Mouse (Mus musculus): ENCODE results near the gene Slc7a11. TPM values are rescaled to one million over a fixed set of nuclear protein-coding genes. Genes with fewer than 3 reads are reported as not detected.

The Slc7a11 gene
- polyA plus RNA-seq, 1 experiment from 2014 or later, result 2.8 TPM

- H3K9ac ChIP-seq (replicated peaks; ENCODE audit: low read depth, low read length), result no peak overlapping the region
- no peak overlapping the region for H3K27ac ChIP-seq (ENCODE audit: low read length)
- H3K9me3 ChIP-seq (ENCODE audit: control insufficient read depth, low read length), result no peaks in the 10 kb centered on the region
- 98% methylated on average over 1 of the region's 1 CpGs for WGBS
- ATAC-seq, result no peak
- no peak overlapping the region for H3K4me2 ChIP-seq (ENCODE audit: low read length)
- no peaks in the 10 kb centered on the region for H3K27me3 ChIP-seq (replicated peaks; ENCODE audit: control insufficient read depth, insufficient read depth, low read length)
- 0 out of 2 replicates have a peak, but pooled peaks cover 2% of the 10 kb centered on the region for H3K4me1 ChIP-seq (replicated peaks; ENCODE audit: control insufficient read depth, insufficient read depth, low read length)
- H3K36me3 ChIP-seq (ENCODE audit: control insufficient read depth, insufficient read depth), result no peaks in the 10 kb centered on the region
- H3K4me3 ChIP-seq (replicated peaks; ENCODE audit: low read length), result no peak overlapping the region
Observed at GRCm38 (mm10) chr3:50344411-50344810, 99.0 kb downstream of the Slc7a11 start.

DNA sequence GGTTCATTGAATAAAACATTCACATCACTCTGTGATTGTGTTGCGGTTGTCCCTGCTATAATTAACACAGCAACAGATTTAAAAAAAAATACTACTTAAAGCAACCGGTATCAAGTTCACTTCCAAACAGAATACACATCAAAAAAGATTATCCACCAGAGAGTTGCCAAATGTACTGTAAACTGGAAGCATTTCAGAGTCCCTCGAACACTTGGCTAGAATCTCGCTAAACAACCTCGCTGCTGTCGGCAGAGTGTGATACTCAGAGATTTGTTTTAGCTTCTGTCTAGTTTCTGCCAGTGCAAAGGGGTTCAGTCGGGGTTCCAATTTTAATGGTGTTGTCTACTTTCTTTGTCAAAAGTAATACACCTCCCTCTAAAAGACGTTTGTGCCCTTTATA is 118.9 kb downstream of the Slc7a11 start:
- Histone ChIP-seq H3K9me3 (ENCODE audit: control insufficient read depth, low read length) (no peaks in the 10 kb centered on the region), H3K4me1 (replicated peaks; ENCODE audit: control insufficient read depth, insufficient read depth, low read length) (no peaks in the 10 kb centered on the region; the same call in 1 of the 2 replicates), H3K27me3 (replicated peaks; ENCODE audit: control insufficient read depth, insufficient read depth, low read length) (no peaks in the 10 kb centered on the region), H3K36me3 (ENCODE audit: control insufficient read depth, insufficient read depth) (no peaks in the 10 kb centered on the region), H3K9ac (replicated peaks; ENCODE audit: low read depth, low read length) (no peak overlapping the region), H3K27ac (ENCODE audit: low read length) (no peak overlapping the region), H3K4me3 (replicated peaks; ENCODE audit: low read length) (no peak overlapping the region), H3K4me2 (ENCODE audit: low read length) (no peak overlapping the region)
- no peak for ATAC-seq
- WGBS, result 43% methylated on average over 8 of the region's 8 CpGs

GRCm38 (mm10) chr3:50323881-50324280 is 119.5 kb downstream of the Slc7a11 start:
- ATAC-seq, result no peak
- Histone ChIP-seq H3K9ac (replicated peaks; ENCODE audit: low read depth, low read length) (no peak overlapping the region), H3K27me3 (replicated peaks; ENCODE audit: control insufficient read depth, insufficient read depth, low read length) (no peaks in the 10 kb centered on the region), H3K27ac (ENCODE audit: low read length) (no peak overlapping the region), H3K36me3 (ENCODE audit: control insufficient read depth, insufficient read depth) (no peaks in the 10 kb centered on the region), H3K9me3 (ENCODE audit: control insufficient read depth, low read length) (no peaks in the 10 kb centered on the region), H3K4me2 (ENCODE audit: low read length) (no peak overlapping the region), H3K4me3 (replicated peaks; ENCODE audit: low read length) (no peak overlapping the region), H3K4me1 (replicated peaks; ENCODE audit: control insufficient read depth, insufficient read depth, low read length) (no peaks in the 10 kb centered on the region; the same call in 1 of the 2 replicates)
- WGBS, result 86% methylated on average over 7 of the region's 7 CpGs

DNA sequence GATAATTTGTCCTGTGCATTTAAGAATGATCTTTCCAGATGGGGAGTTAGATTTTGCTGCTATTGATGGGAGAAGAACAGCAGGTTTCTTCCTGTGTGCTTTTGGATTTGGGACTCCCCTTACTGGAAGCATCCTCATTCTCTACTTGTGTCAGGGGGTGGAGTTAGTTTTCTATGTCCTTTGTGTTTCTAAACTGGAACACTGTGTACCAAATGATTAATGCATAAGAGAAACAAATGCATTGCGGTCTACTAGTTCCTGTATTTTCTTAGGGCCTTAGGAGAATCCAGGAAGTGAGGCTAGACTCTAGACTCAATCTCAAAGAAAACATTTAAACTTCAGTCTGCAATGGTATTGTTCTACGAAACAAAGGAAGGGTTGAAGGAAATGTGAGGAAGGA is 122.6 kb downstream of the Slc7a11 start:
- no peak for ATAC-seq
- 82% methylated on average over 2 of the region's 2 CpGs for WGBS
- H3K4me2 ChIP-seq (ENCODE audit: low read length), result no peak overlapping the region

DNA sequence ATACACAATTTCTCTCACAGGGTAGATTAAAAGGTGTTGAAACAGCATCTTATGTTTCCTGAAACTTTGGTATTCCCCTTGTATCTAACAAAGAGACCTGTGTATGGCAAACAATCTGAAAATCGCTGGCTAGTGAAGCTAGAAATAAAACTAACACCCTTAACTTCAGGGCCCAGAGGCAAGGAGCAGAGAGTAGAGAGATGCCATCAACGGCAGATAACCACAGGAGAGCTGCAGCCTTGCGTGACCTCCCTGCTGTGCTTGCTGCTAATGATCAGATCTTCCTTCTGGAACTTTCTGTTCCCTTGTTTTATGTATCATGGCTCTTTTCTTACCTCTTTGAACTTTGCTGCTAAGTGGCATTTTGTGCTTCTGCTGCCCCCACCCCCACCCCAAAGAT is 125.3 kb downstream of the Slc7a11 start:
- no peaks in the 10 kb centered on the region for H3K9me3 ChIP-seq (ENCODE audit: control insufficient read depth, low read length)
- H3K4me2 ChIP-seq (ENCODE audit: low read length), result no peak overlapping the region
- no peaks in the 10 kb centered on the region for H3K27me3 ChIP-seq (replicated peaks; ENCODE audit: control insufficient read depth, insufficient read depth, low read length)
- no peaks in the 10 kb centered on the region for H3K4me1 ChIP-seq (replicated peaks; ENCODE audit: control insufficient read depth, insufficient read depth, low read length)
- H3K9ac ChIP-seq (replicated peaks; ENCODE audit: low read depth, low read length), result no peak overlapping the region
- no peak overlapping the region for H3K4me3 ChIP-seq (replicated peaks; ENCODE audit: low read length)
- WGBS, result 65% methylated on average over 3 of the region's 3 CpGs
- no peak for ATAC-seq
- no peaks in the 10 kb centered on the region for H3K36me3 ChIP-seq (ENCODE audit: control insufficient read depth, insufficient read depth)
- H3K27ac ChIP-seq (ENCODE audit: low read length), result no peak overlapping the region

More for the DNA sequence above, 122.6 kb downstream of the Slc7a11 start:
- no peaks in the 10 kb centered on the region for H3K9me3 ChIP-seq (ENCODE audit: control insufficient read depth, low read length)
- H3K36me3 ChIP-seq (ENCODE audit: control insufficient read depth, insufficient read depth), result no peaks in the 10 kb centered on the region
- no peaks in the 10 kb centered on the region for H3K27me3 ChIP-seq (replicated peaks; ENCODE audit: control insufficient read depth, insufficient read depth, low read length)
- no peaks in the 10 kb centered on the region; the same call in 1 of the 2 replicates for H3K4me1 ChIP-seq (replicated peaks; ENCODE audit: control insufficient read depth, insufficient read depth, low read length)
- no peak overlapping the region for H3K4me3 ChIP-seq (replicated peaks; ENCODE audit: low read length)
- no peak overlapping the region for H3K9ac ChIP-seq (replicated peaks; ENCODE audit: low read depth, low read length)
- H3K27ac ChIP-seq (ENCODE audit: low read length), result no peak overlapping the region

DNA sequence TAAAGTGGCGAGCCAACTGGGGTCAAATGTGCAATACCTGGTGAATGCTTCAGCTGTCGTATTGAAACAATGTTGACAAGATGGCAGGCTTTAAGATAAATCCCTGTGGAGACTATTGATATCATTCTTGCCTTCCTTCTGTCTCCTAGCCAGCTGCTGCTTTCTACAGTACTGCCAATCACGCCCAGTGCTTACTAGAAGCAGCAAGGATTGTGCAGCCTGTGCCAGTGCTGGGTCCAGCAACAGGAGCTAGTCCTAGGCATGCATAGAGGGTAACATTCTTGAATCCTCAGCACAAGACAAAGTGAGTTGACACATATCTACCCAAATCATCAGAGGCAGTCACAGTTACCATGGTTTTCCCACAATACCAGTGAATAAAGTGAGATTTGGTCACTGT is 129.6 kb downstream of the Slc7a11 start:
- Histone ChIP-seq H3K9me3 (ENCODE audit: control insufficient read depth, low read length) (no peaks in the 10 kb centered on the region), H3K4me2 (ENCODE audit: low read length) (no peak overlapping the region), H3K4me3 (replicated peaks; ENCODE audit: low read length) (no peak overlapping the region), H3K9ac (replicated peaks; ENCODE audit: low read depth, low read length) (no peak overlapping the region), H3K4me1 (replicated peaks; ENCODE audit: control insufficient read depth, insufficient read depth, low read length) (no peaks in the 10 kb centered on the region), H3K27me3 (replicated peaks; ENCODE audit: control insufficient read depth, insufficient read depth, low read length) (no peaks in the 10 kb centered on the region), H3K36me3 (ENCODE audit: control insufficient read depth, insufficient read depth) (no peaks in the 10 kb centered on the region), H3K27ac (ENCODE audit: low read length) (no peak overlapping the region)
- 75% methylated on average over 3 of the region's 3 CpGs for WGBS
- no peak for ATAC-seq

DNA sequence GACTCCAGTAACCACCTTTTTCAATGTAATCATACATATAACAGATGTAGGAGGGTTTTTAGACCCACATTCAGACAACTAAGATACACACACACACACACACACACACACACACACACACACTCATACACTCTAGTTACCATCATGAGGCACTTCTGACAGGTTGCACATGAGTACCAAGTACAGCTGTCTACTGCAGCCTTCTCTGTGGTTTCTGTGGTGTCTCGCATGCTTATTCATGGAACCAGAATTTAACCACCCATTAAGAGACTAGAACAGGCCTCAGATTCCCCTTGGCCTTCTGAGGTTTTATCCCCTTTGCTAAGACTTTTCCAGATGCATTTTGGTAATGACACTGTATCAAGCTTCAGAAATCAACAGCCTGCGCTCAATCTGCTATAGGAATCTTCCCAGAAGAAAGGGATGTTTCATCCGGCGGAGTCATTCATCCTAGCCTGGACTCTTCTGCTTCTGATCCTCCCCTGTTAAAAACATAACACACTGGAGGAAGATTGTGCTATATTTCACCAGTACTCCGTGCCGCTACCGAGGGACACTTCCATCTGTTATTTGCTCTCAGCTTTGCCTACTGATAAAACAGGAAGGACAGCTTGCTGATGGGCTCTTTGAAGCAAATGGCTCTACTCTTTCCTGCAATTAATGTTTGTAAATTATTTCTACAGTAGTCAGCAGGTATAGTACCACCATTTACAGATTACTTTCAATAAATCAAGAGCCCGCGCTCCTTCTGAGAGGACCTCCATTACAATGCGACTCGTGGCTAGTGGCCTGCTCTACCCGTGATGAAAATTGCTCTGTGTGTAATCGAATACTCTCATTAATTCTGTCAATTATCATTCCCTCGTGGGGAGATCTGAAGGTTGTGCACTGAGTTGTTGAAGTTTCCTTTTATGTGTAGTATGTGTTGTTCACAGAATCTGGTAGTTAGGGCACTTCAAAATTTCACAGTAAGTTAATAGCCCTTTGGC is 135.8 kb downstream of the Slc7a11 start:
- WGBS, result 44% methylated on average over 14 of the region's 14 CpGs
- Histone ChIP-seq H3K9ac (replicated peaks; ENCODE audit: low read depth, low read length) (no peak overlapping the region), H3K4me3 (replicated peaks; ENCODE audit: low read length) (no peak overlapping the region), H3K36me3 (ENCODE audit: control insufficient read depth, insufficient read depth) (no peaks in the 10 kb centered on the region), H3K4me1 (replicated peaks; ENCODE audit: control insufficient read depth, insufficient read depth, low read length) (peaks cover 5% of the 10 kb centered on the region), H3K27ac (ENCODE audit: low read length) (no peak overlapping the region), H3K27me3 (replicated peaks; ENCODE audit: control insufficient read depth, insufficient read depth, low read length) (no peaks in the 10 kb centered on the region), H3K9me3 (ENCODE audit: control insufficient read depth, low read length) (no peaks in the 10 kb centered on the region), H3K4me2 (ENCODE audit: low read length) (no peak overlapping the region)
- 0 out of 2 replicates have a peak, but pooled peaks have one; percentile 33 for ATAC-seq

- Histone ChIP-seq H3K27ac (ENCODE audit: low read length) (no peak overlapping the region), H3K36me3 (ENCODE audit: control insufficient read depth, insufficient read depth) (no peaks in the 10 kb centered on the region), H3K4me2 (ENCODE audit: low read length) (no peak overlapping the region), H3K9me3 (ENCODE audit: control insufficient read depth, low read length) (no peaks in the 10 kb centered on the region), H3K9ac (replicated peaks; ENCODE audit: low read depth, low read length) (no peak overlapping the region), H3K4me1 (replicated peaks; ENCODE audit: control insufficient read depth, insufficient read depth, low read length) (peaks cover 5% of the 10 kb centered on the region), H3K27me3 (replicated peaks; ENCODE audit: control insufficient read depth, insufficient read depth, low read length) (no peaks in the 10 kb centered on the region), H3K4me3 (replicated peaks; ENCODE audit: low read length) (no peak overlapping the region)
- 43% methylated on average over 8 of the region's 8 CpGs for WGBS
- peak; percentile 85 for ATAC-seq
Observed at GRCm38 (mm10) chr3:50306334-50306733, 137.1 kb downstream of the Slc7a11 start.

- ATAC-seq, result no peak
- Histone ChIP-seq H3K27me3 (replicated peaks; ENCODE audit: control insufficient read depth, insufficient read depth, low read length) (no peaks in the 10 kb centered on the region), H3K4me2 (ENCODE audit: low read length) (no peak overlapping the region), H3K4me3 (replicated peaks; ENCODE audit: low read length) (no peak overlapping the region), H3K4me1 (replicated peaks; ENCODE audit: control insufficient read depth, insufficient read depth, low read length) (peaks cover 18% of the 10 kb centered on the region), H3K9ac (replicated peaks; ENCODE audit: low read depth, low read length) (no peak overlapping the region), H3K9me3 (ENCODE audit: control insufficient read depth, low read length) (no peaks in the 10 kb centered on the region), H3K36me3 (ENCODE audit: control insufficient read depth, insufficient read depth) (no peaks in the 10 kb centered on the region), H3K27ac (ENCODE audit: low read length) (no peak overlapping the region)
- 64% methylated on average over 4 of the region's 4 CpGs for WGBS
Observed at GRCm38 (mm10) chr3:50304137-50304536, 139.3 kb downstream of the Slc7a11 start.

Measured in forebrain, embryonic 16.5 days (tissue).